Mouse (Mus musculus) small intestine, adult 2 months (tissue): ENCODE results near the gene Scyl2. TPM values are rescaled to one million over a fixed set of nuclear protein-coding genes. Genes with fewer than 3 reads are reported as not detected.

Experiments used
- H3K27ac ChIP-seq: fragments of 200-500 bp; 2 replicates; pipeline ENCODE4 v1.5.1; 2012; ENCODE audit warnings: low read depth, low read length, control low read depth, inconsistent platforms; ENCODE audit not compliant: insufficient read depth
- H3K27me3 ChIP-seq: fragments of 200-500 bp; 2 replicates; pipeline ENCODE4 v1.6.1; 2012; ENCODE audit warnings: mild to moderate bottlenecking, moderate library complexity, low read length, inconsistent platforms; ENCODE audit not compliant: control insufficient read depth, insufficient read depth
- H3K36me3 ChIP-seq: fragments of 200-500 bp; 2 replicates; pipeline ENCODE4 v1.6.1; 2012; ENCODE audit warnings: mild to moderate bottlenecking, low read length, control low read depth, inconsistent platforms; ENCODE audit not compliant: control insufficient read depth, insufficient read depth
- H3K4me1 ChIP-seq: fragments of 200-500 bp; 2 replicates; pipeline ENCODE4 v1.6.1; 2012; ENCODE audit warnings: low read length, inconsistent platforms, mixed read lengths; ENCODE audit not compliant: control insufficient read depth, insufficient read depth, insufficient read length
- H3K4me3 ChIP-seq: fragments of 200-500 bp; 2 replicates; pipeline ENCODE4 v1.5.1; 2012; ENCODE audit warnings: low read depth, mild to moderate bottlenecking, control low read depth, inconsistent platforms, low read length, moderate library complexity
- CTCF ChIP-seq: fragments of 200-500 bp; IDR thresholded peaks from 2 replicates; pipeline ENCODE4 v1.5.1; 2012; ENCODE audit warnings: low read depth, mild to moderate bottlenecking, control low read depth, inconsistent platforms, low read length, moderate library complexity, mixed read lengths; ENCODE audit not compliant: insufficient replicate concordance, insufficient read length; ENCODE audit errors: extremely low read depth
- POLR2A ChIP-seq: fragments of 200-500 bp; IDR thresholded peaks from 2 replicates; pipeline ENCODE4 v1.6.1; 2012; ENCODE audit warnings: low read depth, mild to moderate bottlenecking, control low read depth, inconsistent platforms, low read length, moderate library complexity
- WGBS: fragments of 180-500 bp; shearing (Covaris S2); methylation state at CpG from one replicate; pipeline ENCODE4 v1.1.7; 2018; 5-methylcytosine and 5-hydroxymethylcytosine counted together
- polyA plus RNA-seq: library from polyadenylated mRNA; depleted of rRNA; stranded (reverse); fragments of >200 nt; gene quantifications from 2 replicates; pipeline ENCODE4 v1.2.3, GENCODE M21; 2012; rRNA removed

Scyl2 gene
- polyA plus RNA-seq = 4.5 and 8.9 TPM in 2 replicates

DNA sequence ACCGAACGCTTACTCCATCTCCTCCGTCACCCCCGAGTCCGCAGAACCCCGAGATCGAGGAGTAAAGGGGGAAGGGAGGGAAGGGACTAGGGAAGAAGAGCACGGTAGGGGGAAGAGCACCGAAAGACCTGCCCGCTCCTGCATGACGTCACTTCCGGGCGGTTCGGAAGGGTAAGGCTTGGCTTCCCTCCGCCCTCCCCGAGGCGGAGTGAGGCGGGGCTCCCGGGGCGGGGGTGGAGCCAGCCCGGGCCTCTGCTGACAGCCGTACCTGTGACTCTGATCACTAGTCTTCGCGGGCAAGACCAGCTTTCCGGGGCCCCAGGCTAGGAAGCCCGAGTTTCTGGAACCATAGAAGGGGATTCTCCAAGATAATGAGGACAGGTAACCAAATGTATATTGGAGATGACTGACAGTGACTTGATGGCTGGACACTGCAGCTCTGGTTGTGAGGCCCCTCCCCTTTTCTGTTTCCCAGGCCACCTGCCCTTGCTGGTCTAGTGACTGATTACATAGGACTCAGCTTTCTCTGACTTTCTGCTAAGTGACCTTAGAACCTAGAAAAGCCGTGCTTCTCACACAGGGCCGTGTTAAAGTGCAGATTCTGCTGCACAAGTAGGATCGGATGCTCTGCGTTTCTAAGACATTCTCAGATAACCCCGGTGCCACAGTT lies at the start of gene Scyl2:
Scyl2 (minus strand) TSS at position 147 of the 670 bp plus-strand sequence.
- H3K27me3 ChIP-seq = no peaks in the 10 kb centered on the region
- WGBS = 1% methylated on average over 31 of the region's 31 CpGs
- peak within 1 kb of the TSS; percentile 90 for H3K4me3 ChIP-seq
- peak within 1 kb of the TSS; percentile 50 for H3K27ac ChIP-seq
- H3K4me1 ChIP-seq = peaks cover 5% of the 10 kb centered on the region; the same call in 1 of the 2 replicates
- no peaks in the 10 kb centered on the region for H3K36me3 ChIP-seq
- TF ChIP-seq CTCF = no peak
- TF ChIP-seq POLR2A = peak; percentile 59

DNA sequence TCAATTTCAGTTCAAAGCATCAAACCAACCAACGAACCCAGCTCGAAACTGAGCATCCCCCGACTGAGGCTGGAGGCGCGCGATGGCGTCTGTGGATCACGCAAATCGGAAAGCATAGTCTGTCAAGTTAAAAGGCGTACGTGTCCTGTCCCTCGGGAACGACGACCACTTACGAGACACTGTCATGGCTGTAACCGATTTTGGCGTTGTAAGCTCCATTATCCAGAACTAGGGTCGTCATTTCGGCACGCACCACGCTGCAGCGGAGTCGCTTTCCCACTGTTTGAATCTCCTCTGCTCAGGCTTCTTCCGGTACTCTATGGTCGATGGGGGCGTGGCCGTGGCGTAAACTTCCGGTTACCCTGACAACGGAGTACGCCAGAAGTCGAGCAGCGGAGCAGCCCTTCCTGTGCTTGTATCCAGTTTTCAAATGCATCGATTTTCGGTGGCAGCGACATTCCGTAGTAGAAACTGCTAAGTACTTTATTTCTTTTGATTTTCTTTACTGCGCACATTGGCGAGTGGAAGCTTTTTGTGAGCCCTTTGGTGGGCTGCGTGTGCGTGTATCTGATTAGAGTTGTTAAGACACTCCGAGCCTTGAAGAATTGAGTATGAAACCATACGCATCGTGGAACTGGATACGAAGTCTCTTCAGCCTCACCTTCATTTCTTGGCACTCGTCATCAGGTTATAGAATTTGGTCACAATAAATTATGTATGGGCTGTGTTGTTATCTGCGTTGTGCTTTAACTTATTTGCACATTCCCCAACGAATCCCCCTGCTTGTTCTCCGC lies 46.1 kb upstream of the Scyl2 start, which contains the start of gene Actr6:
Actr6 (minus strand) TSS at position 295 of the 794 bp plus-strand sequence.
- H3K27ac ChIP-seq = peak within 1 kb of the TSS; percentile 57; the same call in 1 of the 2 replicates
- peak within 1 kb of the TSS; percentile 97 for H3K4me3 ChIP-seq
- peaks cover 4% of the 10 kb centered on the region for H3K36me3 ChIP-seq
- H3K27me3 ChIP-seq = no peaks in the 10 kb centered on the region
- TF ChIP-seq CTCF = no peak
- peak; percentile 38; the same call in 1 of the 2 replicates for TF ChIP-seq POLR2A
- WGBS = under 1% methylated on average over 49 of the region's 49 CpGs
- H3K4me1 ChIP-seq = 0 out of 2 replicates have a peak, but pooled peaks cover 2% of the 10 kb centered on the region

- 9% methylated on average over 5 of the region's 5 CpGs for WGBS
- H3K4me1 ChIP-seq = 0 out of 2 replicates have a peak, but pooled peaks cover 2% of the 10 kb centered on the region
- TF ChIP-seq CTCF (no peak), POLR2A (no peak)
Observed at GRCm38 (mm10) chr10:89731341-89731740, 45.3 kb upstream of the Scyl2 start.

DNA sequence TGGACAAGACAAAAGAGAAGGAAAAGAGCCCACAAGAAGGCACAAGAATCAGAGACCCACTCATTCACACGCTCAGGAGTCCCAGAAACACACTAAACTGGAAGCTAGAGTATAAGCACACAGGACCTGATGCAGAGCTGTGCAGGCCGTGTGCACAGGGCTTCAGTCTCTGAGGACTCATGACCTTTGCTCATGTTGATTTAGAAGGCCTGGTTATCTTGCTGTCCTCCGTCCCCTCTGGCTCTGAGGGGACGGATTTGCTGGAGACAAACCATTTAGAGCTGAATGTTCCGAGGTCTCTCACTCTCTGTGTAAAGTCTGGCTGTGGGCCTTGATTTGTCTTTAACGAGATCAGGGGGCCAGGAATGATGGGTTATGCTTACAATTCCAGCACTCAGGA lies 44.3 kb upstream of the Scyl2 start:
- WGBS = 62% methylated on average over 6 of the region's 6 CpGs

More at GRCm38 (mm10) chr10:89731341-89731740, 45.3 kb upstream of the Scyl2 start:
- Histone ChIP-seq H3K4me3 (no peak overlapping the region), H3K27me3 (no peaks in the 10 kb centered on the region), H3K27ac (no peak overlapping the region), H3K36me3 (peaks cover 7% of the 10 kb centered on the region)

GRCm38 (mm10) chr10:89722247-89723195 lies 36.4 kb upstream of the Scyl2 start:
- no peaks in the 10 kb centered on the region for H3K4me1 ChIP-seq
- TF ChIP-seq CTCF (no peak), POLR2A (no peak)
- no peak overlapping the region for H3K27ac ChIP-seq
- 84% methylated on average over 14 of the region's 14 CpGs for WGBS
- H3K36me3 ChIP-seq = peaks cover 24% of the 10 kb centered on the region
- H3K27me3 ChIP-seq = no peaks in the 10 kb centered on the region
- H3K4me3 ChIP-seq = no peak overlapping the region

More for the DNA sequence above, 44.3 kb upstream of the Scyl2 start:
- peaks cover 15% of the 10 kb centered on the region for H3K36me3 ChIP-seq
- no peaks in the 10 kb centered on the region for H3K27me3 ChIP-seq
- 0 out of 2 replicates have a peak, but pooled peaks cover 2% of the 10 kb centered on the region for H3K4me1 ChIP-seq
- TF ChIP-seq CTCF = no peak
- TF ChIP-seq POLR2A = no peak
- no peak overlapping the region for H3K4me3 ChIP-seq
- no peak overlapping the region for H3K27ac ChIP-seq

DNA sequence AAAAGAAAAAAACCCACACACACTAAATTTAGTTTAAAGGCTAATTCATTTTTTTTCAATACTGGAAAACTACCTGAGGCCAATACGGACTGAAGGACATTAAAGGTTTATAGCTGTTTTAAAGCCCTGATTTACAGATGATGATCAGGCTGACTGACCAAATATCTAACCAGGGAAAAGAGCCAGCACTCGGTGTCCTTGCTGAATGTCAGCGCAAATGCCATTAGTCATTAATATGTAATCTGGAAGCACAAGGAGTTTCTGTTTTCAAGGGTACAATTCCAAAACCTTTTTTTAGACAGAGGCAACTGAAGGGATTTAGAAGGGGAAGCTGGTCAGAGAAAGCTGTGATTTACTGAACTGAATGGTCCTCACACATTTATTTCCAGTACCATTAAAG lies 34.7 kb upstream of the Scyl2 start:
- Histone ChIP-seq H3K27me3 (no peaks in the 10 kb centered on the region), H3K27ac (no peak overlapping the region), H3K4me3 (no peak overlapping the region), H3K36me3 (peaks cover 18% of the 10 kb centered on the region), H3K4me1 (no peaks in the 10 kb centered on the region)
- TF ChIP-seq POLR2A = no peak
- no peak for TF ChIP-seq CTCF
- WGBS = 89% methylated on average over 3 of the region's 3 CpGs

GRCm38 (mm10) chr10:89720252-89720651 lies 34.2 kb upstream of the Scyl2 start:
- Histone ChIP-seq H3K4me3 (no peak overlapping the region), H3K36me3 (peaks cover 18% of the 10 kb centered on the region), H3K4me1 (no peaks in the 10 kb centered on the region), H3K27me3 (no peaks in the 10 kb centered on the region), H3K27ac (no peak overlapping the region)
- TF ChIP-seq CTCF (no peak), POLR2A (no peak)
